Mouse (Mus musculus): Measurements from ENCODE around the gene Opcml. TPM values are rescaled to one million over a fixed set of nuclear protein-coding genes. Genes with fewer than 3 reads are reported as not detected.
A peak's percentile ranks its signal among the peaks of the same experiment; 100 is the strongest.

Opcml gene
- total RNA-seq, 2 experiments from 2014 or later, result 1.0 to 1.1 TPM

- no peak for DNase-seq
- intact Hi-C loops (cut with DNase I), result no loop called here
These were observed 206.0 kb downstream of the Opcml start for GRCm38 (mm10) chr9:27996536-27996935.

GRCm38 (mm10) chr9:27998767-27999166 lies 208.2 kb downstream of the Opcml start:
- no peak for DNase-seq
- intact Hi-C loops (cut with DNase I), result no loop called here

- intact Hi-C loops (cut with DNase I), result no loop called here
These were observed 212.6 kb downstream of the Opcml start for GRCm38 (mm10) chr9:28003131-28003530.

GRCm38 (mm10) chr9:28011483-28011882 lies 220.9 kb downstream of the Opcml start:
- DNase-seq, result no peak
- intact Hi-C loops (cut with DNase I), result no loop called here

More at GRCm38 (mm10) chr9:28003131-28003530, 212.6 kb downstream of the Opcml start:
- DNase-seq, result no peak

GRCm38 (mm10) chr9:28012664-28013063 lies 222.1 kb downstream of the Opcml start:
- DNase-seq, result no peak
- intact Hi-C loops (cut with DNase I), result no loop called here

- intact Hi-C loops (cut with DNase I), result no loop called here
- no peak for DNase-seq
These were observed 222.6 kb downstream of the Opcml start for GRCm38 (mm10) chr9:28013192-28013591.

- intact Hi-C loops (cut with DNase I), result no loop called here
- DNase-seq, result no peak
These were observed 237.6 kb downstream of the Opcml start for GRCm38 (mm10) chr9:28028156-28028555.

GRCm38 (mm10) chr9:28028788-28029393 lies 238.3 kb downstream of the Opcml start:
- DNase-seq, result no peak
- intact Hi-C loops (cut with DNase I), result no loop called here

- DNase-seq, result no peak
- intact Hi-C loops (cut with DNase I), result no loop called here
These were observed 258.6 kb downstream of the Opcml start for GRCm38 (mm10) chr9:28049157-28049556.

- intact Hi-C loops (cut with DNase I), result no loop called here
- DNase-seq, result no peak
These were observed 266.7 kb downstream of the Opcml start for GRCm38 (mm10) chr9:28057171-28057845.

- intact Hi-C loops (cut with DNase I), result no loop called here
- no peak for DNase-seq
These were observed 274.6 kb downstream of the Opcml start for GRCm38 (mm10) chr9:28065126-28065525.

- DNase-seq, result no peak
- intact Hi-C loops (cut with DNase I), result no loop called here
These were observed 290.1 kb downstream of the Opcml start for GRCm38 (mm10) chr9:28080694-28081093.

GRCm38 (mm10) chr9:28083754-28084153 lies 293.2 kb downstream of the Opcml start:
- intact Hi-C loops (cut with DNase I), result no loop called here
- no peak for DNase-seq

- peak in 1 of 2 experiments; percentile 2 for DNase-seq
- intact Hi-C loops (cut with DNase I), result no loop called here
These were observed 293.7 kb downstream of the Opcml start for GRCm38 (mm10) chr9:28084273-28084726.

- intact Hi-C loops (cut with DNase I), result no loop called here
- no peak for DNase-seq
These were observed 300.8 kb downstream of the Opcml start for GRCm38 (mm10) chr9:28091395-28091794.

GRCm38 (mm10) chr9:28094722-28095121 lies 304.1 kb downstream of the Opcml start:
- DNase-seq, result no peak
- intact Hi-C loops (cut with DNase I), result no loop called here

GRCm38 (mm10) chr9:28096204-28096603 lies 305.6 kb downstream of the Opcml start:
- DNase-seq, result no peak
- intact Hi-C loops (cut with DNase I), result no loop called here

GRCm38 (mm10) chr9:28101981-28102380 lies 311.4 kb downstream of the Opcml start:
- no peak for DNase-seq
- intact Hi-C loops (cut with DNase I), result no loop called here

GRCm38 (mm10) chr9:28121858-28122257 lies 331.3 kb downstream of the Opcml start:
- DNase-seq, result no peak
- intact Hi-C loops (cut with DNase I), result no loop called here

GRCm38 (mm10) chr9:28128735-28129134 lies 338.2 kb downstream of the Opcml start:
- no peak for DNase-seq
- intact Hi-C loops (cut with DNase I), result no loop called here

GRCm38 (mm10) chr9:28131521-28131920 lies 340.9 kb downstream of the Opcml start:
- intact Hi-C loops (cut with DNase I), result no loop called here
- no peak for DNase-seq

- intact Hi-C loops (cut with DNase I), result no loop called here
- no peak for DNase-seq
These were observed 346.0 kb downstream of the Opcml start for GRCm38 (mm10) chr9:28136614-28137013.

Measured in heart, postnatal 14 days (tissue).